In genomic region chr5:31571023-31571608, GRCm38 (mm10) we compare ENCODE assay signal across 8 mouse cellular contexts. TPM values are rescaled to one million over a fixed set of nuclear protein-coding genes. Genes with fewer than 3 reads are reported as not detected.
DNase-seq lines count a peak whose midpoint lies in the region; ATAC-seq and TF ChIP-seq lines count a peak whose summit lies in the region.

No protein-coding gene starts in this region.

- H3K27me3 ChIP-seq in embryonic facial prominence, embryonic 13.5 days = no peaks in the 10 kb centered on the region
- no peaks in the 10 kb centered on the region for H3K27me3 ChIP-seq in lung, postnatal 0 days (replicated peaks; ENCODE audit: insufficient read depth, low read length)

- peak overlapping the region; percentile 20; the same call in 1 of the 2 replicates for H3K4me3 ChIP-seq in embryonic facial prominence, embryonic 13.5 days
- H3K4me3 ChIP-seq in lung, postnatal 0 days (ENCODE audit: low read depth, low read length) = no peak overlapping the region

- H3K9me3 ChIP-seq in embryonic facial prominence, embryonic 13.5 days = no peaks in the 10 kb centered on the region
- no peaks in the 10 kb centered on the region for H3K9me3 ChIP-seq in lung, postnatal 0 days (ENCODE audit: low read length)

- no peaks in the 10 kb centered on the region for H3K36me3 ChIP-seq in embryonic facial prominence, embryonic 13.5 days
- no peaks in the 10 kb centered on the region for H3K36me3 ChIP-seq in lung, postnatal 0 days (ENCODE audit: insufficient read depth, low read length)

- peak; percentile 76 for TF ChIP-seq EP300 in lung, postnatal 0 days (IDR thresholded peaks at IDR 0.05)

- intact Hi-C loops in heart, postnatal 14 days (cut with DNase I) = no loop called here

- no peak for ATAC-seq in embryonic facial prominence, embryonic 13.5 days (ENCODE audit: insufficient number of reproducible peaks, insufficient read depth, low FRiP score, low TSS enrichment, low read depth)
- peak; percentile 74 for ATAC-seq in lung, postnatal 0 days

- H3K27ac ChIP-seq in embryonic facial prominence, embryonic 13.5 days = peak overlapping the region; percentile 48
- peak overlapping the region; percentile 63 for H3K27ac ChIP-seq in lung, postnatal 0 days (ENCODE audit: low read length)

- 9% methylated on average over 20 of the region's 20 CpGs for WGBS in embryonic facial prominence, embryonic 13.5 days
- WGBS in lung, postnatal 0 days = 8% methylated on average over 18 of the region's 20 CpGs

- DNase-seq in spleen, postnatal 36 days (ENCODE audit: low spot score in 2 of 2) = peak; percentile 10 to 29
- DNase-seq in spleen, adult 12 weeks (ENCODE audit: low spot score) = no peak
- peak; percentile 67 to 72 for DNase-seq in heart, postnatal 14 days
- peak; percentile 56 to 73 for DNase-seq in kidney, postnatal 4 days
- peak; percentile 70 for DNase-seq in lung, postnatal 0 days (ENCODE audit: low spot score)
- peak; percentile 53 for DNase-seq in retina, postnatal 1 day
- no peak for DNase-seq in c-Kit-positive CD71-positive TER-119-positive erythroid progenitor cells, embryonic 14.5 days (ENCODE audit: low spot score)

- peak overlapping the region; percentile 58 for H3K9ac ChIP-seq in embryonic facial prominence, embryonic 13.5 days
- H3K9ac ChIP-seq in lung, postnatal 0 days (replicated peaks; ENCODE audit: low read depth) = no peak overlapping the region

- peak overlapping the region; percentile 52 for H3K4me2 ChIP-seq in embryonic facial prominence, embryonic 13.5 days
- H3K4me2 ChIP-seq in lung, postnatal 0 days (replicated peaks; ENCODE audit: low read depth, low read length) = peak overlapping the region; percentile 39

- TF ChIP-seq CTCF in lung, postnatal 0 days (IDR thresholded peaks at IDR 0.05) = 0 out of 2 replicates have a peak, but pooled peaks have one; percentile 5

- H3K4me1 ChIP-seq in embryonic facial prominence, embryonic 13.5 days = peaks cover 16% of the 10 kb centered on the region
- H3K4me1 ChIP-seq in lung, postnatal 0 days (ENCODE audit: insufficient read depth, low read depth, low read length) = no peaks in the 10 kb centered on the region; the same call in 1 of the 2 replicates

RNA-seq across cellular contexts. Expression of gene Mrpl33, which starts 25.6 kb away (rescaled TPM):
- polyA plus RNA-seq in embryonic facial prominence, embryonic 13.5 days (2015; fragmentation: Nextera tagmentation; extraction: Ambion mirVana) = 279 and 345 TPM in 2 replicates
- total RNA-seq in heart, postnatal 14 days (2021) = 100 to 1,000 TPM; 280 to 291 TPM
- 307 and 313 TPM in 2 replicates for polyA plus RNA-seq in lung, postnatal 0 days (2015; fragmentation: Nextera tagmentation; extraction: Ambion mirVana)

RNA-seq across cellular contexts. Expression of gene Supt7l, which starts 43.5 kb away (rescaled TPM):
- 29.1 and 29.8 TPM in 2 replicates for polyA plus RNA-seq in embryonic facial prominence, embryonic 13.5 days (2015; fragmentation: Nextera tagmentation; extraction: Ambion mirVana)
- total RNA-seq in heart, postnatal 14 days (2021) = 10 to 100 TPM; 13.9 to 14.0 TPM
- 11.4 and 12.4 TPM in 2 replicates for polyA plus RNA-seq in lung, postnatal 0 days (2015; fragmentation: Nextera tagmentation; extraction: Ambion mirVana)

RNA-seq across cellular contexts. Expression of gene Slc4a1ap, which starts 44.3 kb away (rescaled TPM):
- 36.3 and 37.4 TPM in 2 replicates for polyA plus RNA-seq in embryonic facial prominence, embryonic 13.5 days (2015; fragmentation: Nextera tagmentation; extraction: Ambion mirVana)
- total RNA-seq in heart, postnatal 14 days (2021) = 10 to 100 TPM; 21.4 to 21.9 TPM
- 15.0 and 16.2 TPM in 2 replicates for polyA plus RNA-seq in lung, postnatal 0 days (2015; fragmentation: Nextera tagmentation; extraction: Ambion mirVana)

Comparison
In these comparisons a context has a peak if more than half of its experiments do, and no peak if none do; other contexts are left out.
1. DNase-seq: peak in spleen, postnatal 36 days (2 of 2), heart, postnatal 14 days (2 of 2), kidney, postnatal 4 days (2 of 2), lung, postnatal 0 days (single experiment) and retina, postnatal 1 day (single experiment); none in spleen, adult 12 weeks (single experiment) and c-Kit-positive CD71-positive TER-119-positive erythroid progenitor cells, embryonic 14.5 days (single experiment).